Mouse (Mus musculus) neural tube, embryonic 12.5 days (tissue): ENCODE results near the gene Rsrp1. TPM values are rescaled to one million over a fixed set of nuclear protein-coding genes. Genes with fewer than 3 reads are reported as not detected.
"Not testable (repeated sequence)": the region's sequence is repeated elsewhere in the genome, so short reads cannot be mapped to it uniquely, and the experiment has no call there.

Source experiments
- ATAC-seq: fragments of 200-750 bp; cut with Nextera tagmentation; 2 replicates; pipeline ENCODE4 v1.8.0; 2017; ENCODE audit warnings: low read depth, mild to moderate bottlenecking, moderate TSS enrichment, moderate library complexity; ENCODE audit not compliant: low FRiP score
- H3K27ac ChIP-seq: fragments of 300-500 bp; sonication (generic); 2 replicates; pipeline ENCODE4 v1.5.1; 2016
- H3K27me3 ChIP-seq: fragments of 300-500 bp; sonication (generic); replicated peaks from 2 replicates; pipeline ENCODE4 v1.6.1; 2016; ENCODE audit warnings: mild to moderate bottlenecking
- H3K36me3 ChIP-seq: fragments of 300-500 bp; sonication (generic); 2 replicates; pipeline ENCODE4 v1.6.1; 2016; ENCODE audit warnings: mild to moderate bottlenecking
- H3K4me1 ChIP-seq: fragments of 300-500 bp; sonication (generic); 2 replicates; pipeline ENCODE4 v1.6.1; 2016
- H3K4me2 ChIP-seq: fragments of 300-500 bp; sonication (generic); replicated peaks from 2 replicates; pipeline ENCODE4 v1.6.1; 2016; ENCODE audit warnings: mild to moderate bottlenecking
- H3K4me3 ChIP-seq: fragments of 300-500 bp; sonication (generic); 2 replicates; pipeline ENCODE4 v1.5.1; 2016
- H3K9ac ChIP-seq: fragments of 300-500 bp; sonication (generic); 2 replicates; pipeline ENCODE4 v1.6.1; 2016; ENCODE audit warnings: mild to moderate bottlenecking
- H3K9me3 ChIP-seq: fragments of 300-500 bp; sonication (generic); 2 replicates; pipeline ENCODE4 v1.6.1; 2016; ENCODE audit warnings: mild to moderate bottlenecking
- WGBS: fragments of 180-500 bp; shearing (Covaris S2); methylation state at CpG from one replicate; pipeline ENCODE4 v1.1.7; 2016; 5-methylcytosine and 5-hydroxymethylcytosine counted together
- polyA plus RNA-seq: library from polyadenylated mRNA; unstranded; fragments of >200 nt; fragmentation: Nextera tagmentation; extraction: Ambion mirVana; gene quantifications from 2 replicates; pipeline ENCODE4 v1.2.1, GENCODE M21; 2016

Gene Rsrp1
- 470 and 511 TPM in 2 replicates for polyA plus RNA-seq

DNA sequence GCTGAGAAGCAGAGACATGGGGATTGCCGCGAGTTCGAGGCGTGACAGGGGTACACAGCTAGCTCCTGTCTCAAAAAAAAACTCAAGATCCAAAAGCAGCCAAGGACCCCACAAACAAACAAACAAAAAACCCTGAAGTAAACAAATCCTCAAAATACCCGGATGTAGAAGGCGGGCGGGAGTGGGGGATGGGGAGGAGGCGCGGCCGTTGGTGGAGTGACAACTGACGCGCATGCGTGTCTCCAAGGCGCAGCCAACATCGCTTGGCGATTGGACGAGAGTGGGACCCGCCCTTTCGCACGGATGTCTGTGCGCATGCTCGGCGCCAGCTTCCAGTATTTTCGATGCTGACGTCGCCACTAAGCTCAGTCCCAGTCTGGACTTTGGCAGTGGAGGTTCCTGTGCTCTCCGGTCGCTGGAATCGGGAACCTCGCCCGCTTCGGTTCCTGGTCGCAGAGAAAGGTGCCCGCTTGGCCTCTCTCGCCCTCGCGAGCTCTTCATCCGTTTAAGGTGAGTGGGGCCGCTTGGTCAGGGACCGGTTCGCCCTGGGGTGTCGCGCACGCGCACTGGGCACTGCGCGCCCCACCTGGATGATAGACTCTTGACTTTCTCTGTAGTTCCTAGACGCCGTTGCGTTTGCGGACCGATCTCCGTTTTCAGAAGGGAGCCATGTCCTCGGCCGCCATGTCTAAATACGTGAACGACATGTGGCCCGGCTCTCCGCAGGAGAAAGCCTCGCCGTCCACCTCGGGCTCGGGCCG is at the start of gene Rsrp1:
Gene Rsrp1 (plus strand): TSS at position 335 of the 761 bp plus-strand sequence.
- WGBS: under 1% methylated on average over 64 of the region's 64 CpGs
- peak; percentile 95 for ATAC-seq
- Histone ChIP-seq H3K9me3 (no peaks in the 10 kb centered on the region), H3K4me1 (peaks cover 18% of the 10 kb centered on the region), H3K9ac (peak within 1 kb of the TSS; percentile 97), H3K4me3 (peak within 1 kb of the TSS; percentile 99), H3K4me2 (peak within 1 kb of the TSS; percentile 92), H3K27ac (peak within 1 kb of the TSS; percentile 84), H3K36me3 (peaks cover 31% of the 10 kb centered on the region), H3K27me3 (no peaks in the 10 kb centered on the region)

DNA sequence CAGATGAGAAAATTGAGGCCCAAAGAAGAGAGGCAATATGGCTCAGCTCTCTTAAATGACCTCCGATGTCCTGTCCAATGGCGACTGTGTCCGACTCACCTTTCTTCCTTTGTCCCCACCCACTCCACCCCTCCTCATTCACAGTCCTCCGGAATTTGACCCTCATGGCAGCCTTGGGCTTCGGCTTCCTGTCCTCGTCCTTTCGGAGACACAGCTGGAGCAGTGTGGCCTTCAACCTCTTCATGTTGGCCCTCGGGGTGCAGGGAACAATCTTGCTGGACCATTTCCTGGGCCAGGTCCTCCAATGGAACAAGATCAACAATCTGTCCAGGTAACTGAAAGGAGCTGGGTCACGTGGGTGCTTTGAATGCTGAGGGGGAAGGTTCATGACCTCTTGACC is 47.2 kb upstream of the Rsrp1 start:
- Histone ChIP-seq H3K9me3 (no peaks in the 10 kb centered on the region), H3K27ac (no peak overlapping the region), H3K4me1 (peaks cover 6% of the 10 kb centered on the region; the same call in 1 of the 2 replicates), H3K4me3 (no peak overlapping the region), H3K4me2 (no peak overlapping the region), H3K27me3 (no peaks in the 10 kb centered on the region), H3K9ac (no peak overlapping the region), H3K36me3 (no peaks in the 10 kb centered on the region)
- no peak for ATAC-seq
- WGBS: 90% methylated on average over 9 of the region's 9 CpGs

DNA sequence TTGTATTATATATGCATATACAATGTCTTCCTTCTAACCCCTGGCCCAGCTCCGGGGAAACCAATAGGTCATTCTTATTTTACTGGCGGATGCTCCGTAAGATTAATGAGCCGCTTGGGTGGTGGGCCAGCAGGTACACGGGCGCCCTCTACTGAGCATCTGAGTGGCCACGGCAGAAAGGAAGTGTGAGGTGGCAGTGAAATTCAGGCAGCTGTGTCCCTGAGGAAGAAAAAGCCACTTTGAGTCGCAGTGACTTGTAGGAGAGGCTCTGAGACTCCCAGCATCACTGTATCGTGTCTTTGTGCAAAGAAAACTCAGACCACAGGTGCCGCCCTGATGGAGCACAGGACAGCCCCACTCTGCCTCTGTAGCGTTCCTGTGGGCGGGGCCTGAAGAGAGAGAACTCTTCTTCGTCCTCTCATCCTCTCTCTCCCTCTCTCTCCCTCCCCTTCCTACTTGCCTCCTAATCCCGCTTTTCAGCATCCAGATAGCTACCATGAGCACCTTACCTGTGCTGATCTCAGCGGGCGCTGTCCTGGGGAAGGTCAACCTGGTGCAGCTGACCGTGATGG is 43.9 kb upstream of the Rsrp1 start:
- Histone ChIP-seq H3K4me3 (no peak overlapping the region; the same call in 1 of the 2 replicates), H3K27me3 (0 out of 2 replicates have a peak, but pooled peaks cover 2% of the 10 kb centered on the region), H3K4me1 (peaks cover 6% of the 10 kb centered on the region; the same call in 1 of the 2 replicates), H3K4me2 (peak overlapping the region; percentile 60), H3K36me3 (no peaks in the 10 kb centered on the region), H3K27ac (no peak overlapping the region), H3K9ac (no peak overlapping the region), H3K9me3 (no peaks in the 10 kb centered on the region)
- 4% methylated on average over 17 of the region's 17 CpGs for WGBS
- ATAC-seq: peak; percentile 17; the same call in 1 of the 2 replicates

DNA sequence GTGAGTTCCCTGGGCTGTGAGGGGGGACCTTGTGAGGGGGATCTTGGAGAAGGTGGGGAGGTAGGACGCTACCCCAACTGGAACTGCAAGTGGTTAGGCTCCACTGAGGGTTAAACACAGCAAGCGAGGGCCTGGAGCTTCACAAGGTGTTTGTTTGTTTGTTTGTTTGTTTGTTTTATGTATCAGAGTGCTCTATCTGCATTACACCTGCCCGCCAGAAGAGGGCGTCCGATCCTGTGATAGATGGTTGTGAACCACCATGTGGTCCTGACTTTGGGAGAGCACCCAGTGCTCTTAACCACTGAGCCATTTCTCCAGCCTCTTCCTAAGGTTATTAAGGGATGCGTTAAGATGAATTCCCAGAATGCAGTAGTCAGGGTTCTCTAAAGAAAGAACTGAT is 43.4 kb upstream of the Rsrp1 start:
- no peak for ATAC-seq
- Histone ChIP-seq H3K4me2 (peak overlapping the region; percentile 60), H3K9me3 (no peaks in the 10 kb centered on the region), H3K4me3 (no peak overlapping the region), H3K36me3 (no peaks in the 10 kb centered on the region), H3K27me3 (0 out of 2 replicates have a peak, but pooled peaks cover 2% of the 10 kb centered on the region), H3K9ac (no peak overlapping the region), H3K27ac (no peak overlapping the region), H3K4me1 (peaks cover 6% of the 10 kb centered on the region; the same call in 1 of the 2 replicates)
- 35% methylated on average over 6 of the region's 6 CpGs for WGBS

DNA sequence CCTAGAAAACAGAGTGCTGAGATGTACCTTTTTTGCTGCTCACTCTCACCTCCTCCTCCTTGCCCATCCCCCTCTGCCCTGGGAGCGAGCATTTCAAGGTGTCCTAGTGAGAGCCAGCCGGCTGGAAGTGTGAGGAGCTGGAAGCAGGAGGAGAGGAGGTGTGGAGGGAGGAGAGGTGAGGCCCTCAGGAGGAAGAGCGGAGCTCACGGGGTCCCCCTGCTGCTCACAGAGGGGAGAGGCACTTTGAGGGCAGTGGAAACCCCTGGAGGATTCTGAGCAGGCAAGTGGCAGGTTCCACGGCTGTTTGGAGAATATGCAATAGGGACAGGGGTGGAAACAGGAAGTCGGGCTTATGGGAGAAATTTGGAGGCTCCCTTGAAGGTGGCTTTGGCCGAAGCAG is 40.1 kb upstream of the Rsrp1 start:
- H3K4me1 ChIP-seq: peaks cover 6% of the 10 kb centered on the region; the same call in 1 of the 2 replicates
- no peak overlapping the region for H3K9ac ChIP-seq
- H3K9me3 ChIP-seq: no peaks in the 10 kb centered on the region
- no peaks in the 10 kb centered on the region for H3K36me3 ChIP-seq
- no peak for ATAC-seq
- H3K4me2 ChIP-seq: no peak overlapping the region
- H3K4me3 ChIP-seq: no peak overlapping the region
- H3K27ac ChIP-seq: no peak overlapping the region
- 29% methylated on average over 7 of the region's 7 CpGs for WGBS
- 0 out of 2 replicates have a peak, but pooled peaks cover 2% of the 10 kb centered on the region for H3K27me3 ChIP-seq

DNA sequence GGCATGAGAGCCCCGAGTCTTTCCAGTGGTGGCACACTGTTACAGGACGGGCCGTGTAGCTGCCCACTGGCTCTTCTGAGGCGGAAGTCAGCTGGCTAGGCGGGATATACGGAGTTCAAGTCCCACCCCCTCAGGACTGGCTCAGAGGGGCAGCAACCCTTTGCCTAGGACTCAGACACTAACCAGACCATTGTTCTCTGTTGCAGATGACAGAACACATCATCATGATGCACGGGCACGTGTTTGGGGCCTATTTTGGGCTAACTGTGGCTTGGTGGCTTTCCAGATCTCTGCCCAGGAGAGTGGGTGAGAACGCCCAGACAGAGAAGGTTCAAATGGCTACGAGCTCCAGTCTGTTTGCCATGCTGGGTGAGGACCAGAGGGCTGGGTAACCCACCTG is 39.6 kb upstream of the Rsrp1 start:
- no peak overlapping the region for H3K27ac ChIP-seq
- no peaks in the 10 kb centered on the region for H3K9me3 ChIP-seq
- no peaks in the 10 kb centered on the region for H3K36me3 ChIP-seq
- ATAC-seq: no peak
- H3K4me2 ChIP-seq: no peak overlapping the region
- H3K4me3 ChIP-seq: no peak overlapping the region
- peaks cover 6% of the 10 kb centered on the region; the same call in 1 of the 2 replicates for H3K4me1 ChIP-seq
- WGBS: 90% methylated on average over 10 of the region's 10 CpGs
- 0 out of 2 replicates have a peak, but pooled peaks cover 2% of the 10 kb centered on the region for H3K27me3 ChIP-seq
- H3K9ac ChIP-seq: no peak overlapping the region

DNA sequence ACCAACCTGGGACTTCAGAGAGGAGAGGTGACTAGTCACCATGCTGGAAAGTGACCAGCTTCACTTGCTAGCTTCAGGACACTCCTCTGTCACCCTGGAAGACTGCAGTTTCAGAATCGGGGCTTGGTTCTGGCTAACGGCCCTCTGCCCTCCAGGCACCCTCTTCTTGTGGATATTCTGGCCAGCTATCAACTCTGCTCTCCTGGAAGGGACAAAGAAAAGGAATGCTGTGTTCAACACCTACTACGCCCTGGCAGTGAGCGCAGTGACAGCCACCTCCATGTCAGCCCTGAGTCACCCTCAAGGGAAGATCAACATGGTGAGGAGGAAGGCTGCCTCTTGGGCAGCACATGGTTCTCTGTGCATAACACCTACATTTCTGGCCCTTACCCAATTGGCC is 39.0 kb upstream of the Rsrp1 start:
- H3K9ac ChIP-seq: no peak overlapping the region
- H3K4me3 ChIP-seq: no peak overlapping the region
- WGBS: 91% methylated on average over 4 of the region's 4 CpGs
- no peaks in the 10 kb centered on the region for H3K9me3 ChIP-seq
- no peak for ATAC-seq
- H3K36me3 ChIP-seq: no peaks in the 10 kb centered on the region
- H3K4me2 ChIP-seq: no peak overlapping the region
- 0 out of 2 replicates have a peak, but pooled peaks cover 2% of the 10 kb centered on the region for H3K27me3 ChIP-seq
- peaks cover 5% of the 10 kb centered on the region; the same call in 1 of the 2 replicates for H3K4me1 ChIP-seq
- H3K27ac ChIP-seq: no peak overlapping the region

DNA sequence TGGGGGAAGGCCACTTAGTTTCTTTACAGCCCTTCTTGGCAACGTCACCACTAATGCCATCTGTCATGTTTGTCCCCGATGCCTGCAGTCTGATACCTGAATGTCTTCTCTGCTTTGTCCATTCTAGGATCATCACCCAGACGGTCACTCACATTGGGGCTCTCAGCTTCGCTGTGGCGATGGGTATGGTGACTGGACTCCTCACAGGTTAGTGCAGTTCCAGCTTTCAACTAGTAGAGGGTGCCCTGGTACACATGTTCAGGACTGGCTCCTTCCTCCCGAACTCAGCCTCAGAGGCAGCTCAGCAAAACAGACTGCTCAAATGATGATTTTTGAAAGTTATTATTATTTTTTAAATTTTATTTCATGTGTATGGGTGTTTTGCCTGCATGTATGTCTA is 31.3 kb upstream of the Rsrp1 start:
- Histone ChIP-seq H3K4me3 (no peak overlapping the region), H3K4me2 (no peak overlapping the region), H3K27ac (no peak overlapping the region), H3K9ac (no peak overlapping the region), H3K9me3 (no peaks in the 10 kb centered on the region), H3K4me1 (0 out of 2 replicates have a peak, but pooled peaks cover 3% of the 10 kb centered on the region), H3K27me3 (no peaks in the 10 kb centered on the region), H3K36me3 (peaks cover 14% of the 10 kb centered on the region)
- ATAC-seq: no peak
- 83% methylated on average over 6 of the region's 6 CpGs for WGBS

DNA sequence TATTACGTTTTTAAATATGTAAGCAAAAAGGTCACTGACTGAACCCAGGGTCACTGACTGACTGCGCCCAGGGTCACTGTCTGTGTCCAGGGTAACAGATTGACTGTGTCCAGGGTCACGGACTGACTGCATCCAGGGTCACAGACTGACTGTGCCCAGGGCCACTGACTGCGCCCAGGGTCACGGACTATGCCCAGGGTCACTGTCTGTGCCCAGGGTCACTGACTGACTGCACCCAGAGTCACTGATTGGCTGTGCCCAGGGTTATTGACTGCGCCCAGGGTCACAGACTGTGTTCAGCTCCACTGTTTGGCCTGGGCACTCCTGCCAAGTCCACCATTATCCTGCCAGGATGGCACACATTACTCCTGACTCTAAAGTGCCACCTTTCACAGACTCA is 26.1 kb upstream of the Rsrp1 start:
- H3K9me3 ChIP-seq: no peaks in the 10 kb centered on the region
- H3K36me3 ChIP-seq: peaks cover 63% of the 10 kb centered on the region
- H3K4me3 ChIP-seq: no peak overlapping the region
- 0 out of 2 replicates have a peak, but pooled peaks cover 3% of the 10 kb centered on the region for H3K4me1 ChIP-seq
- no peak overlapping the region for H3K9ac ChIP-seq
- no peak overlapping the region for H3K4me2 ChIP-seq
- no peaks in the 10 kb centered on the region for H3K27me3 ChIP-seq
- H3K27ac ChIP-seq: no peak overlapping the region
- WGBS: 87% methylated on average over 6 of the region's 6 CpGs
- no peak for ATAC-seq

DNA sequence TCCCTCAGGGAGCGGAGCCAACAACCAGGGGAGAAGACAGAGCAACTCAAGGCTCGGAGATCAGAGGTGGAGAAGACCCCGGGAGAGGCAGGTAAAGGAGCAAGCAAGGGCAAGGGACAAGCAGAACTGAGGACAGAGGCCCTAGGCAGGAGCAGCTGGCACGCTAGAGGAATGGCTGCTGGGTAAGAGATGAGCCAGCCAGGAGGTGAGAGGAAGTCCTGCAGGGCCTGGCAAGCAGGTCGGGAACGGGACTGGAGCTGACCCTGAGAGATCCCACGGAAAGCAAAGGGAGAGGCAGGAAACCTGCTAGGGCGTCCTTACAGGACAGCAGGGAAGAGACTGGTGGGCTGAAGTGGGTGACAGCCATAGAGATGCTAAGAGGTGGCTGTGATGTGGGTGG is 22.3 kb upstream of the Rsrp1 start:
- 94% methylated on average over 8 of the region's 8 CpGs for WGBS
- Histone ChIP-seq H3K4me3 (no peak overlapping the region), H3K27me3 (no peaks in the 10 kb centered on the region), H3K4me2 (no peak overlapping the region), H3K9ac (no peak overlapping the region), H3K4me1 (no peaks in the 10 kb centered on the region), H3K36me3 (peaks cover 97% of the 10 kb centered on the region), H3K9me3 (no peaks in the 10 kb centered on the region), H3K27ac (no peak overlapping the region)
- no peak for ATAC-seq

DNA sequence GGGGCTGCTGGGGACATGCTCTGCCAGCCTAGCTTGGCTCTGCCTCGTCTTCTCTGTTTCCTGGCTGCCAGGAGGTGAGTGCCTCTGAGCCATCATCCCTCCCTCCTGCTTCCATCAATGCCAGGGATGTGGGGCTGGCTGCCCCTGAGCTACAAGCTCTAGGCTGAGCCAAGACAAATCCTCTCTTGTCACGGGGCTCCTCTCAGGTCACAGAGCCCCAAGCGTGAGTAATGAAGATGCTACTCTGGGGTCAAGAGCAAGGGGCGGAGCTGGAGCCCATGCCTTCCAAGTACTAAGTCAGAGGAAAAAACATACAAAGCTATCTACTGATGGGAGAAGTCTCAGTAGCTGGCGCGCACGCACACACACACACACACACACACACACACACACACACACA is 20.3 kb upstream of the Rsrp1 start:
- Histone ChIP-seq H3K4me1 (no peaks in the 10 kb centered on the region), H3K9me3 (no peaks in the 10 kb centered on the region), H3K27me3 (no peaks in the 10 kb centered on the region), H3K27ac (no peak overlapping the region), H3K36me3 (peaks cover 98% of the 10 kb centered on the region), H3K9ac (no peak overlapping the region), H3K4me2 (no peak overlapping the region), H3K4me3 (no peak overlapping the region)
- ATAC-seq: no peak
- 72% methylated on average over 7 of the region's 7 CpGs for WGBS

DNA sequence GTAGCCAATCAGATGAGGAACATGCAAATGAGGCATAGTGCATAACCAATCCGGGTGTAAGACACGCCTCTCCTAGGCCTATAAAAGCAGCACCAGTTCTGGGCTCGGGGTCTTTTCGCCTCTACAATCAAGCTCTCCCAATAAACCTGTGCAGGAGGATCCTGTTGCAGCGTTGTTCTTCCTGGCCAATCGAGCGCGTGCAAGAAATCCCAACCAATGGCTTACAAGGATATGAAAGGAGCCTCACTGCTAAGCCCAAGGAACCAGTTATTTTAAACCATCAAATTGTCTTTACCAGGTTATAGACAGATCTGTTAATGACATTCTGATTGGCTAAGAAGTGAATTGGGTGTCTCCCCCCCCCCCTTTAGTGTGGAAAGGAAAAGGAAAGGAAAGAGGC is 12.0 kb upstream of the Rsrp1 start:
- 97% methylated on average over 7 of the region's 8 CpGs for WGBS
- peaks cover 46% of the 10 kb centered on the region for H3K36me3 ChIP-seq

More for the DNA sequence above, 12.0 kb upstream of the Rsrp1 start:
- not testable (repeated sequence) for H3K4me1 ChIP-seq, H3K4me3 ChIP-seq, H3K9me3 ChIP-seq, H3K27me3 ChIP-seq, H3K27ac ChIP-seq, H3K4me2 ChIP-seq, H3K9ac ChIP-seq, ATAC-seq
